Mouse (Mus musculus): ENCODE data around the gene Mtcl1. TPM values are rescaled to one million over a fixed set of nuclear protein-coding genes. Genes with fewer than 3 reads are reported as not detected.

Mtcl1 gene
- total and polyA plus RNA-seq, 3 experiments, result 1.5 to 6.8 (median 5.9) TPM

- no peak for DNase-seq
- Histone ChIP-seq H3K79me2 (replicated peaks; ENCODE audit: control insufficient read depth, insufficient read depth, low read length) (no peaks in the 10 kb centered on the region), H3K36me3 (ENCODE audit: control insufficient read depth, insufficient read depth, low read length) (no peaks in the 10 kb centered on the region), H3K27ac (no peak overlapping the region), H3K4me3 (no peak overlapping the region), H3K27me3 (ENCODE audit: control insufficient read depth, insufficient read depth, low read length) (no peaks in the 10 kb centered on the region), H3K9ac (ENCODE audit: low read depth, low read length) (no peak overlapping the region), H3K4me1 (ENCODE audit: control insufficient read depth, insufficient read depth, low read length) (no peaks in the 10 kb centered on the region)
- intact Hi-C loops (cut with DNase I), result no loop called here
- WGBS, result 77% methylated on average over 8 of the region's 8 CpGs
- TF ChIP-seq CTCF (IDR thresholded peaks at IDR 0.05) (no peak), POLR2A (IDR thresholded peaks at IDR 0.05; ENCODE audit: insufficient read depth, low read depth, low read length) (no peak), EP300 (IDR thresholded peaks at IDR 0.05; ENCODE audit: insufficient read depth, low read depth, low read length) (no peak)
These were observed 30.1 kb downstream of the Mtcl1 start for GRCm38 (mm10) chr17:66419421-66419820.

GRCm38 (mm10) chr17:66417748-66418147, 31.8 kb downstream of the Mtcl1 start:
- intact Hi-C loops (cut with DNase I), result no loop called here
- TF ChIP-seq EP300 (IDR thresholded peaks at IDR 0.05; ENCODE audit: insufficient read depth, low read depth, low read length) (no peak), CTCF (IDR thresholded peaks at IDR 0.05) (no peak), POLR2A (IDR thresholded peaks at IDR 0.05; ENCODE audit: insufficient read depth, low read depth, low read length) (no peak)
- 67% methylated on average over 4 of the region's 4 CpGs for WGBS

GRCm38 (mm10) chr17:66417329-66417728, 32.2 kb downstream of the Mtcl1 start:
- TF ChIP-seq POLR2A (IDR thresholded peaks at IDR 0.05; ENCODE audit: insufficient read depth, low read depth, low read length), result no peak
- TF ChIP-seq EP300 (IDR thresholded peaks at IDR 0.05; ENCODE audit: insufficient read depth, low read depth, low read length), result no peak
- no peak for TF ChIP-seq CTCF (IDR thresholded peaks at IDR 0.05)
- WGBS, result 79% methylated on average over 5 of the region's 5 CpGs
- Histone ChIP-seq H3K79me2 (replicated peaks; ENCODE audit: control insufficient read depth, insufficient read depth, low read length) (no peaks in the 10 kb centered on the region), H3K27me3 (ENCODE audit: control insufficient read depth, insufficient read depth, low read length) (no peaks in the 10 kb centered on the region), H3K4me1 (ENCODE audit: control insufficient read depth, insufficient read depth, low read length) (no peaks in the 10 kb centered on the region), H3K9ac (ENCODE audit: low read depth, low read length) (no peak overlapping the region), H3K4me3 (no peak overlapping the region), H3K36me3 (ENCODE audit: control insufficient read depth, insufficient read depth, low read length) (no peaks in the 10 kb centered on the region), H3K27ac (no peak overlapping the region)
- intact Hi-C loops (cut with DNase I), result no loop called here
- no peak for DNase-seq

More at GRCm38 (mm10) chr17:66417748-66418147, 31.8 kb downstream of the Mtcl1 start:
- Histone ChIP-seq H3K9ac (ENCODE audit: low read depth, low read length) (no peak overlapping the region), H3K27me3 (ENCODE audit: control insufficient read depth, insufficient read depth, low read length) (no peaks in the 10 kb centered on the region), H3K79me2 (replicated peaks; ENCODE audit: control insufficient read depth, insufficient read depth, low read length) (no peaks in the 10 kb centered on the region), H3K4me1 (ENCODE audit: control insufficient read depth, insufficient read depth, low read length) (no peaks in the 10 kb centered on the region), H3K36me3 (ENCODE audit: control insufficient read depth, insufficient read depth, low read length) (no peaks in the 10 kb centered on the region), H3K27ac (no peak overlapping the region), H3K4me3 (no peak overlapping the region)
- DNase-seq, result no peak

- DNase-seq, result no peak
- Histone ChIP-seq H3K79me2 (replicated peaks; ENCODE audit: control insufficient read depth, insufficient read depth, low read length) (no peaks in the 10 kb centered on the region), H3K27me3 (ENCODE audit: control insufficient read depth, insufficient read depth, low read length) (no peaks in the 10 kb centered on the region), H3K36me3 (ENCODE audit: control insufficient read depth, insufficient read depth, low read length) (no peaks in the 10 kb centered on the region), H3K27ac (no peak overlapping the region), H3K4me1 (ENCODE audit: control insufficient read depth, insufficient read depth, low read length) (no peaks in the 10 kb centered on the region), H3K9ac (ENCODE audit: low read depth, low read length) (no peak overlapping the region), H3K4me3 (no peak overlapping the region)
- TF ChIP-seq CTCF (IDR thresholded peaks at IDR 0.05), result no peak
- TF ChIP-seq EP300 (IDR thresholded peaks at IDR 0.05; ENCODE audit: insufficient read depth, low read depth, low read length), result no peak
- TF ChIP-seq POLR2A (IDR thresholded peaks at IDR 0.05; ENCODE audit: insufficient read depth, low read depth, low read length), result no peak
- intact Hi-C loops (cut with DNase I), result no loop called here
- 79% methylated on average over 14 of the region's 14 CpGs for WGBS
These were observed 32.7 kb downstream of the Mtcl1 start for GRCm38 (mm10) chr17:66416841-66417313.

GRCm38 (mm10) chr17:66416436-66416835, 33.1 kb downstream of the Mtcl1 start:
- Histone ChIP-seq H3K4me3 (no peak overlapping the region), H3K27ac (no peak overlapping the region), H3K9ac (ENCODE audit: low read depth, low read length) (no peak overlapping the region), H3K4me1 (ENCODE audit: control insufficient read depth, insufficient read depth, low read length) (no peaks in the 10 kb centered on the region), H3K79me2 (replicated peaks; ENCODE audit: control insufficient read depth, insufficient read depth, low read length) (no peaks in the 10 kb centered on the region), H3K36me3 (ENCODE audit: control insufficient read depth, insufficient read depth, low read length) (no peaks in the 10 kb centered on the region), H3K27me3 (ENCODE audit: control insufficient read depth, insufficient read depth, low read length) (no peaks in the 10 kb centered on the region)
- 83% methylated on average over 7 of the region's 7 CpGs for WGBS
- TF ChIP-seq EP300 (IDR thresholded peaks at IDR 0.05; ENCODE audit: insufficient read depth, low read depth, low read length), result no peak
- no peak for TF ChIP-seq POLR2A (IDR thresholded peaks at IDR 0.05; ENCODE audit: insufficient read depth, low read depth, low read length)
- TF ChIP-seq CTCF (IDR thresholded peaks at IDR 0.05), result no peak
- no peak for DNase-seq
- intact Hi-C loops (cut with DNase I), result no loop called here

- DNase-seq, result no peak
- WGBS, result 66% methylated on average over 1 of the region's 1 CpGs
These were observed 35.2 kb downstream of the Mtcl1 start for GRCm38 (mm10) chr17:66414331-66414730.

More at GRCm38 (mm10) chr17:66414331-66414730, 35.2 kb downstream of the Mtcl1 start:
- intact Hi-C loops (cut with DNase I), result no loop called here
- Histone ChIP-seq H3K9ac (ENCODE audit: low read depth, low read length) (no peak overlapping the region), H3K36me3 (ENCODE audit: control insufficient read depth, insufficient read depth, low read length) (no peaks in the 10 kb centered on the region), H3K27me3 (ENCODE audit: control insufficient read depth, insufficient read depth, low read length) (no peaks in the 10 kb centered on the region), H3K79me2 (replicated peaks; ENCODE audit: control insufficient read depth, insufficient read depth, low read length) (no peaks in the 10 kb centered on the region), H3K4me1 (ENCODE audit: control insufficient read depth, insufficient read depth, low read length) (no peaks in the 10 kb centered on the region), H3K4me3 (no peak overlapping the region), H3K27ac (no peak overlapping the region)
- TF ChIP-seq POLR2A (IDR thresholded peaks at IDR 0.05; ENCODE audit: insufficient read depth, low read depth, low read length), result no peak
- no peak for TF ChIP-seq EP300 (IDR thresholded peaks at IDR 0.05; ENCODE audit: insufficient read depth, low read depth, low read length)
- TF ChIP-seq CTCF (IDR thresholded peaks at IDR 0.05), result no peak

All from heart, adult 2 months (tissue).